Mouse (Mus musculus) neural tube, embryonic 11.5 days (tissue): ENCODE results near the gene Tnrc6c. TPM values are rescaled to one million over a fixed set of nuclear protein-coding genes. Genes with fewer than 3 reads are reported as not detected.

Experiments
- ATAC-seq: fragments of 200-750 bp; cut with Nextera tagmentation; 2 replicates; pipeline ENCODE4 v1.8.0; 2017; ENCODE audit warnings: moderate number of reproducible peaks, mild to moderate bottlenecking, moderate TSS enrichment, moderate library complexity; ENCODE audit not compliant: insufficient read depth, low FRiP score, low TSS enrichment
- DNase-seq: peaks from one replicate; pipeline ENCODE4 v3.0.0-alpha.2; 2015; ENCODE audit warnings: low spot score
- H3K27ac ChIP-seq: fragments of 300-500 bp; sonication (generic); 2 replicates; pipeline ENCODE4 v1.5.1; 2014; ENCODE audit warnings: low read depth, mild to moderate bottlenecking, low read length
- H3K27me3 ChIP-seq: fragments of 300-500 bp; sonication (generic); 2 replicates; pipeline ENCODE4 v1.6.1; 2014; ENCODE audit warnings: mild to moderate bottlenecking, low read length, mixed read lengths; ENCODE audit not compliant: control insufficient read depth, insufficient read depth
- H3K36me3 ChIP-seq: fragments of 300-500 bp; sonication (generic); 2 replicates; pipeline ENCODE4 v1.6.1; 2014; ENCODE audit warnings: mild to moderate bottlenecking, low read length, moderate library complexity, mixed read lengths; ENCODE audit not compliant: control insufficient read depth, insufficient read depth
- H3K4me1 ChIP-seq: fragments of 300-500 bp; sonication (generic); 2 replicates; pipeline ENCODE4 v1.6.1; 2014; ENCODE audit warnings: low read length, mixed read lengths; ENCODE audit not compliant: control insufficient read depth, insufficient read depth
- H3K4me2 ChIP-seq: fragments of 300-500 bp; sonication (generic); 2 replicates; pipeline ENCODE4 v1.6.1; 2014; ENCODE audit warnings: low read depth, mild to moderate bottlenecking, moderate library complexity
- H3K4me3 ChIP-seq: fragments of 300-500 bp; sonication (generic); 2 replicates; pipeline ENCODE4 v1.5.1; 2014; ENCODE audit warnings: low read depth, low read length
- H3K9ac ChIP-seq: fragments of 300-500 bp; sonication (generic); 2 replicates; pipeline ENCODE4 v1.6.1; 2014; ENCODE audit warnings: mild to moderate bottlenecking, low read length
- H3K9me3 ChIP-seq: fragments of 300-500 bp; sonication (generic); 2 replicates; pipeline ENCODE4 v1.6.1; 2016; ENCODE audit warnings: low read length; ENCODE audit not compliant: control insufficient read depth
- WGBS: fragments of 180-500 bp; shearing (Covaris S2); extraction: QIAGEN DNeasy Blood & Tissue Kit; methylation state at CpG from one replicate; pipeline ENCODE4 v1.1.7; 2014; 5-methylcytosine and 5-hydroxymethylcytosine counted together
- polyA plus RNA-seq: library from polyadenylated mRNA; unstranded; fragments of >200 nt; fragmentation: Nextera tagmentation; extraction: Ambion mirVana; gene quantifications from 2 replicates; pipeline ENCODE4 v1.2.1, GENCODE M21; 2014

Gene Tnrc6c
- polyA plus RNA-seq, 1 experiment from 2014 or later, result 18.2 TPM

GRCm38 (mm10) chr11:117642181-117642580 lies 11.9 kb upstream of the Tnrc6c start:
- Histone ChIP-seq H3K27me3 (no peaks in the 10 kb centered on the region), H3K36me3 (no peaks in the 10 kb centered on the region), H3K27ac (no peak overlapping the region), H3K4me2 (no peak overlapping the region), H3K4me3 (no peak overlapping the region), H3K4me1 (peaks cover 3% of the 10 kb centered on the region; the same call in 1 of the 2 replicates), H3K9ac (no peak overlapping the region), H3K9me3 (no peaks in the 10 kb centered on the region)
- ATAC-seq, result no peak
- 85% methylated on average over 2 of the region's 2 CpGs for WGBS
- no peak for DNase-seq

GRCm38 (mm10) chr11:117643240-117643639 lies 10.8 kb upstream of the Tnrc6c start:
- Histone ChIP-seq H3K36me3 (no peaks in the 10 kb centered on the region), H3K9me3 (no peaks in the 10 kb centered on the region), H3K9ac (no peak overlapping the region), H3K27ac (no peak overlapping the region), H3K27me3 (no peaks in the 10 kb centered on the region), H3K4me2 (no peak overlapping the region), H3K4me1 (peaks cover 3% of the 10 kb centered on the region; the same call in 1 of the 2 replicates), H3K4me3 (no peak overlapping the region)
- WGBS, result 50% methylated on average over 10 of the region's 10 CpGs
- ATAC-seq (peak; percentile 58; the same call in 1 of the 2 replicates), DNase-seq (no peak)

- no peaks in the 10 kb centered on the region for H3K27me3 ChIP-seq
- no peak overlapping the region for H3K4me3 ChIP-seq
- no peak overlapping the region for H3K27ac ChIP-seq
- no peaks in the 10 kb centered on the region for H3K9me3 ChIP-seq
- H3K9ac ChIP-seq, result no peak overlapping the region
- ATAC-seq, result no peak
- peaks cover 3% of the 10 kb centered on the region; the same call in 1 of the 2 replicates for H3K4me1 ChIP-seq
- H3K36me3 ChIP-seq, result no peaks in the 10 kb centered on the region
- no peak for DNase-seq
- WGBS, result 78% methylated on average over 4 of the region's 4 CpGs
- no peak overlapping the region for H3K4me2 ChIP-seq
Measured at GRCm38 (mm10) chr11:117646786-117647185, 7.3 kb upstream of the Tnrc6c start.

GRCm38 (mm10) chr11:117648005-117648404 lies 6.1 kb upstream of the Tnrc6c start:
- DNase-seq (no peak), ATAC-seq (no peak)
- Histone ChIP-seq H3K36me3 (no peaks in the 10 kb centered on the region), H3K4me1 (peaks cover 3% of the 10 kb centered on the region; the same call in 1 of the 2 replicates), H3K9me3 (no peaks in the 10 kb centered on the region), H3K4me2 (no peak overlapping the region), H3K9ac (no peak overlapping the region), H3K4me3 (no peak overlapping the region), H3K27ac (no peak overlapping the region), H3K27me3 (no peaks in the 10 kb centered on the region; the same call in 1 of the 2 replicates)
- WGBS, result 59% methylated on average over 6 of the region's 6 CpGs

GRCm38 (mm10) chr11:117650721-117651644 lies 3.1 kb upstream of the Tnrc6c start:
- H3K27ac ChIP-seq, result no peak overlapping the region
- no peaks in the 10 kb centered on the region for H3K36me3 ChIP-seq
- DNase-seq (no peak), ATAC-seq (no peak)
- peaks cover 4% of the 10 kb centered on the region for H3K4me1 ChIP-seq
- no peak overlapping the region for H3K4me2 ChIP-seq
- no peaks in the 10 kb centered on the region; the same call in 1 of the 2 replicates for H3K27me3 ChIP-seq
- no peak overlapping the region for H3K4me3 ChIP-seq
- no peaks in the 10 kb centered on the region for H3K9me3 ChIP-seq
- H3K9ac ChIP-seq, result no peak overlapping the region
- 79% methylated on average over 13 of the region's 13 CpGs for WGBS

GRCm38 (mm10) chr11:117652907-117653306 lies 1.2 kb upstream of the Tnrc6c start:
- no peaks in the 10 kb centered on the region for H3K9me3 ChIP-seq
- no peak overlapping the region for H3K4me3 ChIP-seq
- peak overlapping the region; percentile 88; the same call in 1 of the 2 replicates for H3K4me2 ChIP-seq
- H3K27ac ChIP-seq, result no peak overlapping the region
- DNase-seq (no peak), ATAC-seq (no peak)
- H3K27me3 ChIP-seq, result no peaks in the 10 kb centered on the region; the same call in 1 of the 2 replicates
- 61% methylated on average over 3 of the region's 3 CpGs for WGBS
- peak overlapping the region; percentile 74; the same call in 1 of the 2 replicates for H3K9ac ChIP-seq
- no peaks in the 10 kb centered on the region for H3K36me3 ChIP-seq
- H3K4me1 ChIP-seq, result peaks cover 14% of the 10 kb centered on the region

- Histone ChIP-seq H3K27ac (peak overlapping the region; percentile 95), H3K9me3 (no peaks in the 10 kb centered on the region), H3K4me2 (peak overlapping the region; percentile 88), H3K9ac (peak overlapping the region; percentile 98), H3K4me3 (peak overlapping the region; percentile 97), H3K27me3 (no peaks in the 10 kb centered on the region; the same call in 1 of the 2 replicates), H3K36me3 (no peaks in the 10 kb centered on the region), H3K4me1 (peaks cover 19% of the 10 kb centered on the region)
- under 1% methylated on average over 44 of the region's 71 CpGs for WGBS
- peak; percentile 99 for DNase-seq
- peak; percentile 95 for ATAC-seq
Measured at GRCm38 (mm10) chr11:117654380-117654924, 363 bp downstream of the Tnrc6c start.

- under 1% methylated on average over 37 of the region's 66 CpGs for WGBS
- ATAC-seq (peak; percentile 64), DNase-seq (no peak)
- peak overlapping the region; percentile 66 for H3K4me2 ChIP-seq
- H3K36me3 ChIP-seq, result no peaks in the 10 kb centered on the region
- H3K9me3 ChIP-seq, result no peaks in the 10 kb centered on the region
- peak overlapping the region; percentile 98 for H3K9ac ChIP-seq
- peak overlapping the region; percentile 97 for H3K4me3 ChIP-seq
- no peaks in the 10 kb centered on the region; the same call in 1 of the 2 replicates for H3K27me3 ChIP-seq
- peaks cover 19% of the 10 kb centered on the region for H3K4me1 ChIP-seq
- peak overlapping the region; percentile 95 for H3K27ac ChIP-seq
Measured at GRCm38 (mm10) chr11:117654934-117655291, 824 bp downstream of the Tnrc6c start.
